Mouse (Mus musculus) megakaryocyte, embryonic 14.5 days (primary cell): ENCODE measurements around the gene Lrrc28. TPM values are rescaled to one million over a fixed set of nuclear protein-coding genes. Genes with fewer than 3 reads are reported as not detected.

Source experiments
- H3K27me3 ChIP-seq: replicated peaks from 2 replicates; pipeline ENCODE3; 2012; ENCODE audit warnings: inconsistent platforms
- H3K36me3 ChIP-seq: replicated peaks from 2 replicates; pipeline ENCODE3; 2012; ENCODE audit warnings: low read length, inconsistent platforms, mixed read lengths
- H3K4me1 ChIP-seq: 2 replicates; pipeline ENCODE4 v1.6.1; 2012; ENCODE audit warnings: inconsistent platforms
- H3K4me3 ChIP-seq: replicated peaks from 2 replicates; pipeline ENCODE3; 2012; ENCODE audit warnings: moderate library complexity, mild to moderate bottlenecking, inconsistent platforms
- H3K9me3 ChIP-seq: 2 replicates; pipeline ENCODE4 v1.6.1; 2012; ENCODE audit warnings: inconsistent platforms
- FLI1 ChIP-seq: IDR thresholded peaks from 2 replicates; pipeline ENCODE4 v1.6.1; 2012; ENCODE audit warnings: low read length, inconsistent platforms, mixed read lengths
- GATA1 ChIP-seq: IDR thresholded peaks from 3 replicates; pipeline ENCODE4 v1.6.1; 2012; ENCODE audit warnings: mixed read lengths, low read length, inconsistent platforms, borderline replicate concordance
- polyA plus RNA-seq: library from polyadenylated mRNA; stranded (reverse); fragments of >175 nt; gene quantifications from 2 replicates; pipeline ENCODE4 v1.2.3, GENCODE M21; 2012; ENCODE audit warnings: low replicate concordance; ENCODE audit not compliant: insufficient read depth

The Lrrc28 gene
- polyA plus RNA-seq, 1 experiment = 12.3 TPM

GRCm38 (mm10) chr7:67648376-67648775 is 3.3 kb upstream of the Lrrc28 start:
- Histone ChIP-seq H3K27me3 (no peaks in the 10 kb centered on the region), H3K36me3 (no peaks in the 10 kb centered on the region), H3K4me1 (peaks cover 28% of the 10 kb centered on the region), H3K4me3 (no peak overlapping the region), H3K9me3 (no peaks in the 10 kb centered on the region)
- TF ChIP-seq GATA1 (no peak), FLI1 (no peak)

DNA sequence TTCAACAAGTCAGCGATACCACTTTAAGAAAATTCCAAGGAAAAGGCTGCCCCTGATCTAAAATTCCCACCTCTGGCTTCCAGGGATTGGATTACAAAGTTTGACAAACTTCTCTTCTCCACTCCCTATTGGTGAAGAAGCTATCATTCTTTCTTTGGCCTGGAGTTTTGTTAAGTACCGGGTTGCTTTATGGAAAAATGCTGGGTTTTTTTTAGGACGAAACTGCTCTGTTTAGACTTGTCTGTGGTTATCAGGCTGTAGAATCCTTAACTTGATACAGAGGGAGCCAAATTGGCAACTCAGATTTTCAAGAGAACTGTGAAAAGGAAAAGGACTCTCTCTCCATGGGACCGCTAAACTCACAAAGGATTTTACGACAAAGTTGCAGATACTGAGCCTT is 2.2 kb upstream of the Lrrc28 start, which contains the start of gene Ttc23:
Ttc23 (plus strand) TSS at position 134 of the 400 bp plus-strand sequence.
- Histone ChIP-seq H3K4me3 (peak within 1 kb of the TSS; percentile 99), H3K9me3 (no peaks in the 10 kb centered on the region), H3K36me3 (no peaks in the 10 kb centered on the region), H3K4me1 (peaks cover 26% of the 10 kb centered on the region), H3K27me3 (no peaks in the 10 kb centered on the region)
- TF ChIP-seq FLI1 = no peak
- TF ChIP-seq GATA1 = no peak

- TF ChIP-seq FLI1 = no peak
- TF ChIP-seq GATA1 = no peak
- H3K9me3 ChIP-seq = no peaks in the 10 kb centered on the region
- peaks cover 22% of the 10 kb centered on the region for H3K4me1 ChIP-seq
- no peaks in the 10 kb centered on the region for H3K27me3 ChIP-seq
- H3K36me3 ChIP-seq = no peaks in the 10 kb centered on the region
- peak overlapping the region; percentile 99 for H3K4me3 ChIP-seq
Observed at GRCm38 (mm10) chr7:67646131-67646530, 1.1 kb upstream of the Lrrc28 start.

DNA sequence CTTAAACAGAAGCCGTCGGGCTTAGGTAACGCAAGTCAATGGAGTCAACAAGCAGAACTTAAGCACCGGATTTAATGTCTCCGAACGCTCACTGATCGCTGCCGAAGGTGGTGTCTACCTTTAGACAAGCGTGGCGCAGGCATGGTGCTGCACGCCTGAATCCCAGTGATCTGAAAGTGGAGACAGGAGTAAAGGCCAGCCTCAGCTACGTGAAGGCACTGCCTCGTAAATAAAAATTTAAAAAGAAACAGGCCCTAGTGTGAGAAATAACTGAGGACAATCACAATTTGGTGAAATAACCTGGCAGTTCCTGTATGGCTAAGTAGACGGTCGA is 580 bp upstream of the Lrrc28 start:
- no peak for TF ChIP-seq GATA1
- TF ChIP-seq FLI1 = no peak
- Histone ChIP-seq H3K4me1 (peaks cover 20% of the 10 kb centered on the region), H3K4me3 (peak overlapping the region; percentile 99), H3K27me3 (no peaks in the 10 kb centered on the region), H3K9me3 (no peaks in the 10 kb centered on the region), H3K36me3 (peaks cover 5% of the 10 kb centered on the region)

GRCm38 (mm10) chr7:67644291-67644690 is 777 bp downstream of the Lrrc28 start:
- Histone ChIP-seq H3K9me3 (no peaks in the 10 kb centered on the region), H3K4me1 (peaks cover 13% of the 10 kb centered on the region), H3K36me3 (peaks cover 10% of the 10 kb centered on the region), H3K27me3 (no peaks in the 10 kb centered on the region), H3K4me3 (peak overlapping the region; percentile 99)
- TF ChIP-seq GATA1 = no peak

- TF ChIP-seq GATA1 (no peak), FLI1 (no peak)
- no peak overlapping the region for H3K4me3 ChIP-seq
- H3K9me3 ChIP-seq = no peaks in the 10 kb centered on the region
- peaks cover 13% of the 10 kb centered on the region for H3K4me1 ChIP-seq
- H3K27me3 ChIP-seq = no peaks in the 10 kb centered on the region
- H3K36me3 ChIP-seq = peaks cover 10% of the 10 kb centered on the region
Observed at GRCm38 (mm10) chr7:67642955-67643354, 2.1 kb downstream of the Lrrc28 start.

GRCm38 (mm10) chr7:67639006-67639405 is 6.1 kb downstream of the Lrrc28 start:
- H3K4me3 ChIP-seq = no peak overlapping the region
- peaks cover 11% of the 10 kb centered on the region for H3K4me1 ChIP-seq
- peaks cover 17% of the 10 kb centered on the region for H3K36me3 ChIP-seq
- no peaks in the 10 kb centered on the region for H3K9me3 ChIP-seq
- TF ChIP-seq GATA1 = no peak
- TF ChIP-seq FLI1 = no peak
- H3K27me3 ChIP-seq = no peaks in the 10 kb centered on the region

DNA sequence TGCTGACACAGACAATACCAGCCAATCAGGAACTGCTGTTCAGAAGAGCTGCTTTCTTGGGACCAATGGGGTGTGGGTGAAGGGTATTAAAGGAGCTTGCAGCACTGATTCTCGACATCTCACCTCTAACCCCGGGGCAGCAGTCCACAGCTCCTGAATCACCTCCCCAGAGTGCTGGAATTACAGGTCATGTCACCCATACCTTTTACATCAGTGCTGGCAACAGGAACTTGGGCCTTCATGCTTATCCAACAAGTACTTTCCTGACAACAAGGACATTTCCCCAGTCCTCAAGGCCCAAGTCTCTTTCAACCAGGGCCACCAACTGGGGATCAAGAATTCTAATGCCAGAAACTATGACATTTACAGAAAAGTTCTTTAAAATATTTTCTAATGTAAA is 8.9 kb downstream of the Lrrc28 start:
- no peak for TF ChIP-seq GATA1
- TF ChIP-seq FLI1 = no peak
- H3K4me3 ChIP-seq = no peak overlapping the region
- H3K4me1 ChIP-seq = peaks cover 12% of the 10 kb centered on the region
- no peaks in the 10 kb centered on the region for H3K27me3 ChIP-seq
- H3K36me3 ChIP-seq = peaks cover 23% of the 10 kb centered on the region
- H3K9me3 ChIP-seq = peaks cover 3% of the 10 kb centered on the region; the same call in 1 of the 2 replicates

GRCm38 (mm10) chr7:67634210-67634609 is 10.9 kb downstream of the Lrrc28 start:
- H3K4me1 ChIP-seq = peaks cover 25% of the 10 kb centered on the region
- peaks cover 13% of the 10 kb centered on the region for H3K36me3 ChIP-seq
- TF ChIP-seq GATA1 (no peak), FLI1 (no peak)

DNA sequence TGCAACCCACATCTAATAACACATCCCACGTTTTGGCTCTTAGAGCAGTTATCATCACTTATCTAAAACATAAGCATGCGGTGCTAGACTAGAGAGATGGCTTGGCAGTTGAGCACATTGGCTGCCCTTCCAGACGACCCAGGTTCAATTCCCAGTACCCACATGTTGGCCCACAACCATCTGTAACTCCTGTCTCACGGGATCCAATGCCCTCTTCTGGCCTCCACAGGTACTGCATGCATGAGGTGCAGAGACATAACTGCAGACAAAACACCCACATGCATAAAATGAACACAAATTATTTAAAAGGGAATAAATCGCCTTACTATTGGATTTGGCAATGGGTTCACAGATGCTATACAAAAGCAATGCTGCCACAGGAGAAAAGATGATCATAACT is 12.7 kb downstream of the Lrrc28 start:
- Histone ChIP-seq H3K27me3 (no peaks in the 10 kb centered on the region), H3K36me3 (peaks cover 14% of the 10 kb centered on the region), H3K9me3 (peaks cover 3% of the 10 kb centered on the region; the same call in 1 of the 2 replicates), H3K4me1 (peaks cover 25% of the 10 kb centered on the region), H3K4me3 (no peak overlapping the region)
- no peak for TF ChIP-seq GATA1
- TF ChIP-seq FLI1 = no peak

More at GRCm38 (mm10) chr7:67634210-67634609, 10.9 kb downstream of the Lrrc28 start:
- H3K27me3 ChIP-seq = no peaks in the 10 kb centered on the region
- peaks cover 3% of the 10 kb centered on the region; the same call in 1 of the 2 replicates for H3K9me3 ChIP-seq
- H3K4me3 ChIP-seq = no peak overlapping the region

GRCm38 (mm10) chr7:67630817-67631216 is 14.3 kb downstream of the Lrrc28 start:
- H3K36me3 ChIP-seq = peaks cover 21% of the 10 kb centered on the region
- H3K27me3 ChIP-seq = no peaks in the 10 kb centered on the region
- peaks cover 3% of the 10 kb centered on the region; the same call in 1 of the 2 replicates for H3K9me3 ChIP-seq
- H3K4me3 ChIP-seq = no peak overlapping the region
- no peak for TF ChIP-seq FLI1
- no peak for TF ChIP-seq GATA1
- H3K4me1 ChIP-seq = peaks cover 27% of the 10 kb centered on the region
